Mouse (Mus musculus) stomach, postnatal 0 days (tissue): ENCODE measurements around the gene Eml6. TPM values are rescaled to one million over a fixed set of nuclear protein-coding genes. Genes with fewer than 3 reads are reported as not detected.
"Not testable (repeated sequence)": the region's sequence is repeated elsewhere in the genome, so short reads cannot be mapped to it uniquely, and the experiment has no call there.

Experiments
- ATAC-seq: fragments of 200-750 bp; cut with Nextera tagmentation; 2 replicates; pipeline ENCODE4 v1.8.0; 2017; ENCODE audit not compliant: low FRiP score, low TSS enrichment
- DNase-seq: peaks from one replicate; pipeline ENCODE4 v3.0.0-alpha.2; 2016; ENCODE audit warnings: low spot score
- H3K27ac ChIP-seq: fragments of 300-500 bp; sonication (generic); replicated peaks from 2 replicates; pipeline ENCODE4 v1.5.1; 2014; ENCODE audit warnings: mild to moderate bottlenecking, control low read depth
- H3K27me3 ChIP-seq: fragments of 300-500 bp; sonication (generic); 2 replicates; pipeline ENCODE4 v1.6.1; 2014; ENCODE audit warnings: low read length; ENCODE audit not compliant: control insufficient read depth, insufficient read depth
- H3K36me3 ChIP-seq: fragments of 300-500 bp; sonication (generic); 2 replicates; pipeline ENCODE4 v1.6.1; 2014; ENCODE audit warnings: low read length, mixed read lengths; ENCODE audit not compliant: control insufficient read depth, insufficient read depth
- H3K4me1 ChIP-seq: fragments of 300-500 bp; sonication (generic); replicated peaks from 2 replicates; pipeline ENCODE4 v1.6.1; 2014; ENCODE audit warnings: antibody characterized with exemption; ENCODE audit not compliant: control insufficient read depth, insufficient read depth
- H3K4me2 ChIP-seq: fragments of 300-500 bp; sonication (generic); replicated peaks from 2 replicates; pipeline ENCODE4 v1.6.1; 2014; ENCODE audit warnings: low read depth, mild to moderate bottlenecking, control low read depth, moderate library complexity
- H3K4me3 ChIP-seq: fragments of 300-500 bp; sonication (generic); 2 replicates; pipeline ENCODE4 v1.5.1; 2014; ENCODE audit warnings: low read depth, low read length, control low read depth
- H3K9ac ChIP-seq: fragments of 300-500 bp; sonication (generic); 2 replicates; pipeline ENCODE4 v1.6.1; 2014; ENCODE audit warnings: mild to moderate bottlenecking, low read length, control low read depth, mixed read lengths
- H3K9me3 ChIP-seq: fragments of 300-500 bp; sonication (generic); 2 replicates; pipeline ENCODE4 v1.6.1; 2016; ENCODE audit warnings: low read length; ENCODE audit not compliant: control insufficient read depth
- CTCF ChIP-seq: IDR thresholded peaks from 2 replicates; pipeline ENCODE4 v1.5.1; 2016; ENCODE audit warnings: antibody characterized with exemption, low read depth, mild to moderate bottlenecking, moderate library complexity
- EP300 ChIP-seq: optimal IDR thresholded peaks from 2 replicates; pipeline ENCODE3; 2016; ENCODE audit warnings: antibody characterized with exemption
- WGBS: fragments of 180-500 bp; shearing (Covaris S2); extraction: QIAGEN DNeasy Blood & Tissue Kit; methylation state at CpG from one replicate; pipeline ENCODE4 v1.1.7; 2014; 5-methylcytosine and 5-hydroxymethylcytosine counted together
- polyA plus RNA-seq: library from polyadenylated mRNA; unstranded; fragments of >200 nt; fragmentation: Nextera tagmentation; extraction: Ambion mirVana; gene quantifications from 2 replicates; pipeline ENCODE4 v1.2.1, GENCODE M21; 2015

Gene Eml6
- polyA plus RNA-seq, 1 experiment from 2014 or later = 0.39 TPM

GRCm38 (mm10) chr11:29758617-29759016, 267.2 kb downstream of the Eml6 start:
- H3K27me3 ChIP-seq = no peaks in the 10 kb centered on the region
- DNase-seq (no peak), ATAC-seq (no peak)
- no peak for TF ChIP-seq CTCF
- no peak for TF ChIP-seq EP300
- WGBS = 93% methylated on average over 5 of the region's 5 CpGs
- H3K9ac ChIP-seq = no peak overlapping the region
- no peak overlapping the region for H3K27ac ChIP-seq
- no peaks in the 10 kb centered on the region for H3K4me1 ChIP-seq
- H3K4me3 ChIP-seq = no peak overlapping the region
- no peaks in the 10 kb centered on the region for H3K9me3 ChIP-seq
- H3K36me3 ChIP-seq = no peaks in the 10 kb centered on the region
- no peak overlapping the region for H3K4me2 ChIP-seq

- WGBS = 93% methylated on average over 5 of the region's 5 CpGs
- not testable (repeated sequence) for H3K9ac ChIP-seq, H3K4me1 ChIP-seq, ATAC-seq, H3K36me3 ChIP-seq, H3K4me2 ChIP-seq, H3K9me3 ChIP-seq, H3K27ac ChIP-seq, H3K4me3 ChIP-seq, H3K27me3 ChIP-seq, DNase-seq
Observed at GRCm38 (mm10) chr11:29756007-29756406, 269.8 kb downstream of the Eml6 start.

GRCm38 (mm10) chr11:29751648-29752611, 273.9 kb downstream of the Eml6 start:
- Histone ChIP-seq H3K4me2 (no peak overlapping the region), H3K27ac (no peak overlapping the region), H3K4me1 (no peaks in the 10 kb centered on the region), H3K9me3 (no peaks in the 10 kb centered on the region), H3K36me3 (no peaks in the 10 kb centered on the region), H3K27me3 (no peaks in the 10 kb centered on the region), H3K9ac (no peak overlapping the region), H3K4me3 (no peak overlapping the region)
- no peak for ATAC-seq
- DNase-seq = no peak
- TF ChIP-seq EP300 = no peak
- 80% methylated on average over 14 of the region's 14 CpGs for WGBS

- Histone ChIP-seq H3K9ac (no peak overlapping the region), H3K4me3 (no peak overlapping the region), H3K27me3 (no peaks in the 10 kb centered on the region), H3K4me2 (no peak overlapping the region), H3K9me3 (no peaks in the 10 kb centered on the region), H3K4me1 (no peaks in the 10 kb centered on the region), H3K36me3 (peaks cover 6% of the 10 kb centered on the region; the same call in 1 of the 2 replicates), H3K27ac (no peak overlapping the region)
- ATAC-seq = no peak
- TF ChIP-seq EP300 (no peak), CTCF (no peak)
- no peak for DNase-seq
- 92% methylated on average over 2 of the region's 2 CpGs for WGBS
Observed at GRCm38 (mm10) chr11:29751013-29751412, 274.8 kb downstream of the Eml6 start.

GRCm38 (mm10) chr11:29749468-29749829, 276.4 kb downstream of the Eml6 start:
- H3K36me3 ChIP-seq = peaks cover 7% of the 10 kb centered on the region
- H3K4me2 ChIP-seq = no peak overlapping the region
- TF ChIP-seq CTCF = no peak
- no peak for TF ChIP-seq EP300
- 91% methylated on average over 1 of the region's 1 CpGs for WGBS
- no peak overlapping the region for H3K9ac ChIP-seq
- no peaks in the 10 kb centered on the region for H3K9me3 ChIP-seq
- no peak overlapping the region for H3K4me3 ChIP-seq
- DNase-seq = no peak
- no peaks in the 10 kb centered on the region for H3K27me3 ChIP-seq
- no peak overlapping the region for H3K27ac ChIP-seq
- no peaks in the 10 kb centered on the region for H3K4me1 ChIP-seq
- ATAC-seq = no peak

GRCm38 (mm10) chr11:29748750-29749467, 276.9 kb downstream of the Eml6 start:
- H3K4me2 ChIP-seq = no peak overlapping the region
- H3K9me3 ChIP-seq = no peaks in the 10 kb centered on the region
- no peaks in the 10 kb centered on the region for H3K4me1 ChIP-seq
- H3K4me3 ChIP-seq = no peak overlapping the region
- H3K9ac ChIP-seq = no peak overlapping the region
- DNase-seq = no peak
- H3K36me3 ChIP-seq = peaks cover 7% of the 10 kb centered on the region
- no peak for TF ChIP-seq EP300
- no peak for TF ChIP-seq CTCF
- ATAC-seq = no peak
- WGBS = 90% methylated on average over 8 of the region's 8 CpGs
- no peaks in the 10 kb centered on the region for H3K27me3 ChIP-seq
- no peak overlapping the region for H3K27ac ChIP-seq
